Mouse (Mus musculus) liver (tissue): ENCODE results near the gene Emc10.

Experiments used
- DNase-seq: peaks from one replicate; pipeline ENCODE4 v3.0.0-alpha.2; 2020; ENCODE audit warnings: mixed read lengths

Emc10 gene

DNA sequence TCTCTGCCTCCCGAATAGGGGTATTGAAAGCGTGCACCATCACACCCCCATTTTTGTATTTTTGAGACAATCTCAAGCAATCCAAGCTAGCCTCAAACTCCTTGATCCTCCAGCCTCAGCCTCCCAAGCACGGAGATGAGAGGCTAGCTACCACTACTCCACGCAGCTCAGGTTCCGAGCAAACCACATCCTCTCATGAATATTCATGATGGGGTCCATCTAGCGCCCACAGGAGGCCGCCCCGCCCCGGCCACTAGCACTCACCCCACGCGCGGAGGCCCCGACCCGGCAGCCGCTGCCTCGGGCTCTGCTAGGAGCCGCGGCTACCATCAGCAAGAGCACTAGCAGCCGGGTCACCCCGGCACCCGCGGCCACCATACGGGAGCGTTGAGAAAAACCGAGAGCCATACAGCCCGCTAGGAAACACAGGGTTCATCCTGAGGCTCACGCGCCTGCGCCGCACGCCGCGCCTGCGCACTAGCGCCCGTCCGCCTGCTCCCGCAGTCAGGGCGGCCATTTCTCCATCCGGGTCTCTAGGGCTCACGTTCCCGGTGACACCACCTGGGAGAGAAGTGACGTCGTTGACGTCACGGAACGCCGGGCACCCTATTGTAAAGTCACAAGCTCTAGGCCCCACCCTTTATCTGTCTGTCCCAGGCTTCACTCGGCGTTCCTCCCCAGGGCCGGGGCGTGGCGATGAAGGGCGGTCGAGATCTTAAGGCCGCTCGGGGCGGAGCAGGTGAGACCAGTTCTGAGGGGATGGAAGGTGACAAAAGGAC is at the start of gene Emc10, which contains the start of gene Fam71e1:
Gene Emc10, minus strand, starts transcription at position 538 of the 779 bp plus-strand sequence.
Gene Fam71e1, plus strand, starts transcription at position 590 of the 779 bp plus-strand sequence.
- DNase-seq, result peak; percentile 98

DNA sequence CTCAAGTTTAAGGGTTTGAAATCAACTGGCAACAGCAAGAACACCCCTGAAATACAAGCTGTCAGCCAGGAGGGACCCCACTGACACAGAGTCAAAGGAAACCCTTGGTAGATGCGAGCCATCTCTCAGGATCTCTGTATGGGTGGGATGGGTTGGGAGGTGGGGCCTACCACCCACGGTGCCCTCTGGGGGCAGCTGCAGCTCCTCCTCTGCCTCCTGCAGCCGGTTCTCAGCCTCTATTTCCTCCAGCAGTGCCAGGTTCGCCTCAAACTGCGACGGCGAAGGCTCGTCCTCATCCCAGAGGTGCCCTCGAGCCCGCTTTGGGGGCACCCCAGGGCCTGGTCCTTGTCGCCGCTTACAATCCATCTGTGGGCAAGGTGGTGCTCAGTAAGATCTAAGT is 46.7 kb upstream of the Emc10 start:
- DNase-seq, result no peak

DNA sequence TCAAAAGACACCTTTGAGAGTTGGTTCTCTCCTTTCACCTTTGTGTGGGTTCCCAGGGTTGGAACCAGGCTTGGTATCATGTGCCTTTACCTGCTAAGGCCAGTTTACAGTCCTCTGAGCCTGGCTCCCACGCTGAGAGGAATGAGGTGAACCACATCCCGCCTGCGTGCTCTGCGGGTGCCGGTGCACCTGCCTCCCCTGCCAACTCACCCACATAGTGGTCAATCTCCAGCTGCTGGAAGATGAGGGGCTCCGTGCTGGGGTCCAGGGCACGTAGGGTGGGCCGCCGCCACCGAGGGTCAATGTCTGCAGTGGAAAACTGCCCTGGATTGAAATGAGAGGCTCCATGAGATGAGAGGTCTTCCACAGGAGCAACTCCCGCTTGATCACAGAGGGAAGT is 46.2 kb upstream of the Emc10 start:
- no peak for DNase-seq

DNA sequence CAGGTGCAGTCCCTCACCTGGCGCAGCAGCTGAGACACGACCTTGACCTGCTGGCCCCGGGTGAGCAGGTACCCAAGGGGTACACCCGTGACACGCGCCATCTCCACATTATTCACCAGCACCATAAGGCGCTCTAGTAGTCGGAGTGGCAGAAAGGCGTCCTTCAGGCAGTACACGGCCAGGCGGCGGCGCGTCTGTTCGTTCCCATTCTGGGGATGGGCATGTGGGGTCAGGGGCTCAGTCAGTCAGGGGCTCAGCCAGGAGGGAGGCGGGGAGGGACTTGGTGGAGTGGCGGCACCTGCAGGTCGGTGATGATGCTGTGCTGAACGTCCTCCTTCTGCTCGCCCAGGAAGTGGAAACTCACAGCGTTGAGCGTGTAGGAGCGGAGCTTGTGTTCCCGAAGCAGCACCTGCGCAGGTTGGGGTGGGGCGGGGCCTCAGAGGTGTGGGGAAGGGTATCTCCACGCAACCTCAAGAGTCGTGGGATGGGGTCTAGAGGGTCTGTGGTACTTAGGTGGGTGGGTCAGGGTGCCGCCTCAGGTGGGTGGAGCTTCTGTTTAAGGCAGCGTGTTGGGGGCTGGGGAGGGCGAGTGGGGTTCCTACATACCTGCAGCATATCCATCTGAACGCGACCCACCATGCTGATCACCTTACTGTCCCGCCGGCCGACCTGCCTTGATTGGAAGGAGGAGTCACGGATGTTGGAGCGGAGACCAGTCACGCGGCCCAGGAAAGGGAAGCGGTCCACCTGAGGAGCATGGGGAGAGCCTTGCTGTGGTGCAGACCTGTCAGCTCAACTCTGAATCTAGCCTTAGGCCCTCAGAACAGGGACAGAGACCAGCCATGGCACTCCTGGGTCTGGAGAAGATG is 42.7 kb upstream of the Emc10 start:
- DNase-seq, result no peak

DNA sequence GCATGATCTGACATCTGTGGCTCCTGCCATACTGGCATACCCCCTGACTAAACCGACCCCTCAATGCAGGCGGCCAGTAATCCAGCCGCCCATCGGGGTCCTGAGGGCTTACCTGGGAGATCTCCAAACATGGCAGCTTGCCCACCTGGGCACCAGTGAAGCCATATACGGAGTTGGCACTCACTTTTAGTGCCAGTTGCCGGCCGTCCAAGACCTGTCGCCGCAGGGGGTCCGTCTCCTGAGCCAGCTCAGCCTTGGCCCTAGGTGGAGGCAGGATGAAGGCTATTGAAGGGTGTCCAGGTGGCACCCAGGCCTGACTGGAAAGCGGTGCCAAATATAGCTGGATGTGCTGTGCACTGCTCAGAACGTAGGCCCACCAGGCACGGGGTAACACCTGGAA is 41.2 kb upstream of the Emc10 start:
- DNase-seq, result no peak

DNA sequence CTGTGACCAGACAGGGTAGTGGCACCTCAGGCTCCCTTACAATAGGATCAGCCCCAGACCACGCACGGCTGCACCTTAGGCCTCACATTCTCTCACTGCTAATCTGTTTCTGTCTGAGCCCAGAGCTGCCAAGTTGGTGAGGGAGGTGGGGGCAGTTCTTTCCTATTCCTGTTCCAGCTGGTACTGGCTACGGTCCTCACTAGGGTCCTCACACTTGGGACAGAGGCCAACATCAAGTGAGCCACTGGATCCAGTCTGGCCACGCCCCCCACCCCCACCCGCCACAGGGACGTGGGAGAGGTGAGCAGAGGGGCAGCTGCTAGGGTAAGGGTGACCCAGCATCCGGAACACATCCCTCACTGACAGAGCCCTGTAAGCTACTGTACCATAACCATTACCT is 40.7 kb upstream of the Emc10 start:
- DNase-seq, result no peak

- no peak for DNase-seq
Observed at GRCm38 (mm10) chr7:44536590-44536968, 40.2 kb upstream of the Emc10 start.

GRCm38 (mm10) chr7:44535657-44536589 is 39.6 kb upstream of the Emc10 start:
- no peak for DNase-seq

DNA sequence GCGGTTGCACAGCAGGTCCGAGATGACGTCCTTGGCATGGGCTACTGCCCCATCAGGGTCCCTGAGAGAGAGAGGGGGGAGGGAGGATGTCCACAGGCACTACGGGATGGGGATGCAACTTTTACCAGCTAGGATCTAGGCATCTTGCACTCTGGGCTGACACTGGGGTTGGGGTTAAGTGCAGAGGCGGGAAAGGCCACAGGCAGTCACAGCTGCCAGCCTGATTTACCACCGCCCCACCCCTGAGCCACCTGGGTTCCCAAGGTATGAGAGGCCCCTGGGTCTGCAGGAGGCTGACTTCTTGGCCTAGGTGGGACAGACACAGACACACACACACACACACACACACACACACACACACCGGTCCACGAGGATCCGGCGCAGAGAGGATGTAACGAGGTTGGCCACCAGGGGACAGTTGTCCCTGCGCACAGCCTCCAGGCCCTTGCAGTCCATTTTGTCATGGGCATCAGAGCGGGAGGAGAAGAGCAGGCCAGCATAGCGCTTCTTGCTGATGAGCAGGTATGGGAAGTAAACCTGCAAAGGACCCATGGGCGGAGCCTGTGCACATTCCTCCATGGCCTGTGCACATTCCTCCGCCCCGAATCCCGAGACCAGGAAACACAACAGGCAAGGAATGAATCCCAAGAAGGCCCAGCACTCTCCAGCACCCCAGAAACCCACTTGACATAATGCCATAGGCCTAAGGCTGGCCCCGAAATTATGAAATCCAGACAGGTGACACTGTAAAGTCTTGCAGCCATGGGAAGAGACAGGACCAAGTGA is 38.5 kb upstream of the Emc10 start:
- DNase-seq, result no peak

DNA sequence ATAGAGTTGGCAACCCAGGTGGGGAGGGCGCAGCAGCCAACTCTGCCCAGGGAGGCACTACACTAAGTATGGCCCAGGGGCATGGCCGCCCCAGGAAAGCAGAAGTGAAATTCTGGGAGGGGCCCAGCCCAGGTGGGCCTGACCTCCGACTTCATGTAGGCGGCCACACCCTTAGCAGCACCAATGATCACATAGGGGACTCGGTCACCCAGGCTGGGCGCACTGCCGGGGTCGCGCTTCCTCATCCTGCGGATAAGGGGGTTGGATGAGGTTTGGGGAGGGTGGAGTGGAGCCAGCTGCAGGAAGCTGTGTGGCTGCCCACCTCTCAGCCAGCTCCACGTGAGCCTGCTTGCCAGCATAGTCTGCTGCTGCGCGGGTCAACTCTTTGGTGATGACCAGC is 37.9 kb upstream of the Emc10 start:
- no peak for DNase-seq

GRCm38 (mm10) chr7:44533746-44534045 is 37.4 kb upstream of the Emc10 start:
- DNase-seq, result no peak

- DNase-seq, result no peak
Observed at GRCm38 (mm10) chr7:44532918-44533745, 36.8 kb upstream of the Emc10 start.

DNA sequence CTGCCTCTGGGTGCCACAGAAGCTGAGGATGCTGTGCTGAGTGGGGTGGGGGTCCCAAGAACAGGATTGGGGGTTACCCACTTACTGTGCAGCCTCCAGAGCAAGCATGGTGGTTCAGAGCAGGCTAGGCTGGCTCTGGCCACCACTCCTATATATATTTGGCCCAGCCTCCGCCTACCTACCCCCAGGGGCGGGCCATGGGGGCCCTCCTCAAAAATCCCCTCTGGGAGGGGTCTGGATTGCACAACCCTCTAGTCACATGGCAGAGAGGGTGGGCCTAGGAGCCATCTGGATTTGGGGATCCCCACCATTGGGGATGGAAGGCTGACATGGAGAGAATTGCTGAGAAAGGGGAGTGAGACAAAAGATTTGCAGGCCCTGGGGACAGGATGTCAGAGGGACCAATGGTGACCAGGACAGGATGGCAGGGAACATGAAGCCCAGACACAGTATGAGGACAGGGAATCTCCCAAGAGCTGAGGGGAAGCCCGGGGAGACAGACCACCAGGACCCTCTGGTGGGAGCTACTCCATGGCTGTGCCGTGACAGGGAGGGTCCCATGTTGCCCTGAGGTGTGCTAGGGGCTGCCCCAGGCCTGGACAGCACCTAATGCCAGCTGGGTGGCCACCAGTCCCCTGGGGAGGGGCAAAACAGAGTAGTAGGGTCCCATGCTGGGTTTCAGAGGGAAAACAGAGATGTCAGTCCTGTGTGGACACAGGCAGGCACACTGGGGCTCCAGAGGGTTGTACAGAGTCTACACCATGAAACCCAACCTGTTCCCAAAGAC is 35.8 kb upstream of the Emc10 start, which contains the start of gene Spib:
Gene Spib, minus strand, starts transcription at position 126 of the 787 bp plus-strand sequence.
- DNase-seq, result no peak

GRCm38 (mm10) chr7:44531207-44531606 is 34.9 kb upstream of the Emc10 start:
- DNase-seq, result no peak

DNA sequence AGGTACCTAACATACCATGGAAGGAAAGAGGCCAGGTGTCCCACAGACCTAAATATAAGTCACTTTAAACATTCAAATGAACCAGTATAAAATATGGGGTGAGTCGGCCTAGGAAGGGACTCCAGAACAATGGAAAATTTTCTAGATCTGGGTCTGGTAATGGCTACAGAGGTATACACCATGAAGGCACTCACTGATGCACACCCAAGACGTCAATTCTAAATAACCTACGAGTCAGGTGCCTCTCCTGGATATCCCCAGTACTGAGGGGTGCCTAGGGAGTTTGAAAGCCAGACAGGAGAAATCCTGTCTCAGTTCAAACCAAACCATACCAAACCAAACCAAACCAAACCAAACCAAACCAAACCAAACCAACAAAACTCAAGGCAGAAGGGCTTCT is 34.2 kb upstream of the Emc10 start:
- DNase-seq, result no peak

DNA sequence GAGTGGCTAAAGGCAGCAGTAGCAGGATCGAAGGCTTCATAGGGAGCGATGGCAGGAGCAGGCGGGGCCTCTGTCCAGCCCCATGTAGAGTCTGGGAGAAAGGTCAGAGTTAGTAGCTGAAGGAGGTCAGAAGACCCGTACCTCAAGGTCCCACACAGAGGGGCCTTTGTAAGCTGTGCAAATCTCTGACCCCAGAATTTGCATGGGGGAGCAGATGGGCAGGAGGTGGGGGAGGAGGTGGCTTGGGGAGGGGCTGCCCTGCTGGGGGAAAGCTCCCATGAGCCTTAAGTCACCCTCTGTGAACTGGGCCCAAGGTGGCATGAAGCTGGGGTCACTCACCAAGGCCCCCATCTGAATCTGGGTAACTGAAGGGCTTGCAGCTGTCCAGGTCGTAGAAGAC is 33.2 kb upstream of the Emc10 start:
- DNase-seq, result no peak

GRCm38 (mm10) chr7:44527483-44528398 is 31.4 kb upstream of the Emc10 start:
- peak; percentile 77 for DNase-seq

GRCm38 (mm10) chr7:44526414-44527154 is 30.3 kb upstream of the Emc10 start:
- no peak for DNase-seq
